Mouse (Mus musculus) cerebral cortex, adult 2 months (tissue): ENCODE results near the gene Glipr2.

Experiments
- WGBS: fragments of 180-500 bp; shearing (Covaris S2); methylation state at CpG from one replicate; pipeline ENCODE4 v1.1.7; 2018; 5-methylcytosine and 5-hydroxymethylcytosine counted together

The Glipr2 gene

DNA sequence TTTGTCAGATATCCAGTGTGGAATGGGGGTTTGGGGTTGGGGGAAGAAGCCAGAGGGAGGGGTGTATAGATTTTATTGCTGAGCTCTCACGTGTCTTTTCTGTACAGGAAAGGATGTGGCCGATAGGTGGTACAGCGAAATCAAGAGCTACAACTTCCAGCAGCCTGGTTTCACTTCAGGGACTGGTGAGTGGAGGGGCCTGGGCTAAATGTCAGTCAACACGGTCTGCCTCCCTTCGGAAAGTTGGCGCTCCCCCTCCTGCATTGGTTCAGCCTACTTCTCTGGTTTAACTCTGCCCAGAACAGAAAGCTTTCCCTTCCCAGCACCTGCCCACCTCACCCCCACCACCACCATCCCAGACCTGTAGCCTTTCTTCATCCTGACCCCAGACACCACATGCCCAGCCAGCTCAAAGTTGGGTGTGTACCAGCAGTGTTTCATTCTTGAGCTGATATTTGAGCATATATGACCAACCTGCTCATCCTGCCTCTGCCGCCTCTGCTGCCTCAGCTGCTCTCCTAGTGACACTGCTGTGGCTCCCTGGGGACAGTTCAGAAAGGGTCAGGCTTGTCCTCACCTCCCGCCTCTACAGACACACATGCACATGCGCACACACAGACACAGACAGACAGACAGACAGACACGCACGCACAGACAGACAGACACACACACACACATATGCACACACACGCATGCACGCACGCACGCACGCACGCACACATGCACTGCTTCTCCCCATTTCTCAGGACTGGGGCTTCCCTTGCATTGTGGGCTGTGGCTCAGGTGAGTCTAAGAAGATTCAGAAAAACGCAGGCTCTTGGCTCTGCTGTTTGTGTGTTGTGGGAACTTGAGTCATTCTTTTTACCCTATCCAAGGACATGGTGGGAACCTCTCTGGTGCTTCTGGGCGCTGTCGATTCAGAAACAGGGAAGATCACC, 13.5 kb downstream of the Glipr2 start:
- 94% methylated on average over 20 of the region's 20 CpGs for WGBS

DNA sequence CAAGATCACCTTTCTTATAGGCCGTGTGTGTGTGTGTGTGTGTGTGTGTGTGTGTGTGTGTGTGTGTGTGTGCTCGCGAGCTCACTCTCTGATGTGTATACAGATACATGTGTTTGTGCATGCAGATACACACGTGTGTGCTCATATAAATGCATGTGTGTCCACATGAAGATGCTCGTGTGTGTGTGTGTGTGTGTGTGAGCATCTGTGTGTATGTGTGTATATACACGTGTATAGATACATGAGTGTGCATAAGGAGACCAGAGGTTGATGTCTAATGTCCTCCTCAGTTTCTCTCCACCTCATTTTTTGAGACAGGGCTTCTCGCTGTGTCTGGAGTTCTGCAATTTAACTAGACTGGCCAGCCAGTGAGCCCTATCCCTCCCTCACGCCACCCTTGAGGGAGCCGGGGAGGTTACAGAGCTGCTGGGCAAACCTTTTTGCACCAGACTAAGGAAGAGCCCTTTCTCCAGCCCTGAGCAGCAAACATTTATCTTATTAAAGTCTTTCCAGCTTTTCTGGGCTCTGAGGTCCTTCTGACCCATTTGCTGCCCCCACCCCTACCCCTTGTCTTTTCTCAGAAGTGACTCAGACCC, 14.4 kb downstream of the Glipr2 start:
- 78% methylated on average over 9 of the region's 9 CpGs for WGBS

DNA sequence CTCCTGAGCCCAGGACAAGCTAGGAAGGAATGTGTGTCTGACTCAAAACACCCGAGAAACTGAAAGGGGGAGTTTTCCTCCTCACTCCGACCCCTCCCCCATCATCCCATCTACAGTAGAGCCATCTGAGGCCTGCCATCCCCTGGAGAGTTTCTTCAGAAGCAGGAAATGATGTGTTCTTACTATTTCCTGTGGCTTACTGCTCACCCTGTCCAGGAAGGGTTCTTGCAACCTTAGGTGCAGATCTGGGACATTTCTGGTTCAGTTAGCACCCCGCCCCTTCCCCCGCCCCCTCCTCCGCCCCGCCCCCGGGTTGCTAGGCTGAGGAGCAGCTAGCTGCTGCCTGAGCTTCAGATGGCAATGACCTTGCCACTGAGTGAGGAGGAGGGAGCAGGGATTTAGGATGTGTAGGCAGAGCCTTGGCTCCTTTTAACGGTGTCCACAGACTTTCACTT, 15.0 kb downstream of the Glipr2 start:
- WGBS: 9% methylated on average over 8 of the region's 8 CpGs

DNA sequence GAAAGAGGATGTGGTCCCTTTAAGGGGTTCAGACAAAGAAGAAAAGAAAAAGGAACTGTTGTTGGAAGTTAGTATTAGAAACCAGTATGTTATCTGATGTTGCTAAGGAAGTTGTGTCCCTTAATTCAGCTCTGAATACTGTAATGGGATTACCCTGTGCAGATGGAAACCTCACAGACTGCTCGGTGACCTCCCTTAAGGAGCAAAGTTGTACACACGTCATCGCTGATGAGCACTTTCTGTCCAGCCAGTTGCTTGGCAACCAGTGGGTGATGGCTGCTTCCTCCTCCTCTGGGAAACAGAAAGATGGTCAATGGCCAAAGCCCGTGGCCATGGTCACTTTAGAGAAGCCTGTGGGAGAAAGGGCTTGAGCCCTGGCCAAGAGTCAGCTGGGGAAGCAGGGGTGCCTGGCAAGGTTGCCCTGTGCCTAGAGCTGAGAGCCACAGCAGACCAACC, 16.4 kb downstream of the Glipr2 start:
- 53% methylated on average over 4 of the region's 4 CpGs for WGBS

DNA sequence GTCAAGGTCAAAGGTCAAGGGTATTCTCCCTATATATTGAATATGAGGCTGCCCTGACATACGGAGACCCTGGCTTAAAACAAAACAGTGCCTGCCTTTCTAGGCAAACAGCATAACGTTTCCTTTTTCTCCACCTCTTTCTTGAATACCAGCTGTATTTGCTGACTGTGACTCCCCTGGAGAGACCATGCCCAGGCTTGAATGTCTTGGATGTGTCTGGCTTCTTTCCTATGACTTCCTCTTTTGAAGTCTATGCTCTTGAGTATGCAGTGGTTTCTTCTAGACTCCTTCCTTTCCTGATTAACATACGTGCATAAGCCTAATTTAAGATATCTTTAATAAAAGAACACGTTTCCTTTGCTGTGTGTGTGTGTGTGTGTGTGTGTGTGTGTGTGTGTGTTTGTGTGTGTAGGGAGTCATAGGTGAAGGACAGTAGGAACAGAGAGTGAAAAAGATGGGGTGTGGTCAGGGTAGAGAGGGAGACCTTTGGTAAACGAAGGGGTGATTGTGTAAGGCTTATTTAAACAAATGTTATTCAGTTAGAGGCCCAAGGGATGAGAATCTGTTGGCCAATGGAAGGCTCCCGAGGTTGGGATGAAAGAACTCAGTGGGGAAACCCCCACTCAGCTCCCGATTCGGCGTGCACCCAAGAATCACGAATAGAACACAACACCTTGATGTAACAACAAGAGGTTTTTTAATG, 17.9 kb downstream of the Glipr2 start:
- 87% methylated on average over 10 of the region's 10 CpGs for WGBS

DNA sequence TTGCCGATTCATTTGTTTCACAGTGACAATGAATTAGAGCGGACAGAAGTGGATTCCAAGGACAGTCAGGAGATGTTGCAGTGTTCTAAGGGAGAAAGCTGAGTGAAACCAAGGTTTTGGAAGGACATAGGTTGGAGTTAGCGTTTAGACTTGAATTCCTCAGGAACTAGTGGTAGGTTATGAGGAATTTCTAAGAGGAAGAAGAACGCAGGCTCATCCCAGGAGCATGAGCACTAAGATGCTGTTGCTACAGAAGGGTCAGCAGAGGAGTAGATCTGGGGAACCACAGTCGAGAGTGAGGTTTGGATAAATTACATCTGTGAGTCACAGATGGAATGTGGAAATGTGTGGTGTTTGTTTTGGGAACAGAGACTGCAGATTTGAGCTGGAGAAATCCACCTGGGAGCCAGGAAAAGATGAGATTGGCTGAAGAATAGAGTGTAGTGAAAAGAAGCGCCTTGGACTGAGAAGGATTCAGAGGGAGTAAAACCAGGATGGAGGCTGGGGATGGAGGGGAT, 19.1 kb downstream of the Glipr2 start:
- WGBS: 81% methylated on average over 6 of the region's 6 CpGs

DNA sequence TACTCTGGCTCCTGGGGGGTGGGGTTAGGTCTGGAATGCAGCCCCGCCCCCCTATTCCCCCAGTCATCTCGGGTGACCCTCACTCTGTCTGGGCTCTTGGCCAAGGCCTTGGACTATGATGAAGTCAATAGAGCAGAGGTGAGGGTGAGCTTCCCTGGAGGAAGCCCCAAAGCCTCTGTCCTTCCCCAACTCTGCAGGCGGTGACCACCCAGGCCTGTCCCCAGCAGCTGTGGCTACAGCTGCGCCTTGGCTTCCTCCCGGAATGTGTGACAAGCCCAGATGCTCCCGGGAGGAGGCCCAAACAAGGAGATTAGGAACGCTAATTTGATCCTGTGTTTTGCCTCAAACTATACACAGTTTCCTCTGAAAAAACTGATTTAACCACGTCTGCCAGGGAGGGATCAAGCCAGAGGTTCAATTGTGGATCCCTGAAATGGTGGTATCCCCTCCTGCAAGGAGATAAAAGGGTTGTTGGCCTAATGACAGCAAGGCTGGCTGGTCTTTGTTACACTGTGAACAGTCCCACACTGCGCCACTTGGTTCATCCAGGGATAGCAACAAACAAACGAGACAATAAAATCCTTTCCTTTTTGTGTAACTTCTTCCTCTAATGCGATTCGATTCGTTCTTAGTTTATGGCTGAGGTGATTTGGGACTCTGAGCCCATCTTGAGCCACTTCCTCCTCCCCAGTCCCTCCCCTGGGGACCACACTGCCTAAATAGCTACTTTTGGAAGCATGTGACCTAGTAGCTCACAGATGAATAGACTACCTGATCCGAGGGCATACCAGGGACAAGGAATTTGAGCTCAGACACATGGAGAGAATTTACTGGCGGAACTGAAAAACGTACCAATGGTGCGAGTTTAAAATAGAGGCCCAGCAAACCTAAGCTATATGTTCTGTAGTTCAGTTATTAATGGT, 21.6 kb downstream of the Glipr2 start:
- WGBS: 46% methylated on average over 17 of the region's 17 CpGs

DNA sequence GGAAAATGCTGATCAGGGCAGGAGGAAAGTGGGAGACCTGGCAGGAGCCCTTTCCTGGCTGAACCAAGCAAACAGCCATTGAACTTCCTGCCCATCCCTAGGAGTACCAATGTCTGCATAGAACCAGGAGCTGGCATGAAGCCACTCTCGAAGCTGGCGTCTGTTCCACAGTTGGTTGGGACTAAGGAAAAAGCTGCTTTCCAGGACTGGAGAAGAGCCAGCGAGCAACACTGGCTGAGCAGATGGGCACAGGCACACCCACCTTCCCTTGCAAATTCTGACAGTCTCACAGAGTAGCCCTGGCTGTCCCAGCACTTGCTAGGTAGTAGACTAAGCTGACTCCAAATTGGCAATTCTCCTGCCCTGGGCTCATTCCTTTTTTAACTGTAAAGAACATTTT, 22.5 kb downstream of the Glipr2 start:
- WGBS: 10% methylated on average over 3 of the region's 3 CpGs

DNA sequence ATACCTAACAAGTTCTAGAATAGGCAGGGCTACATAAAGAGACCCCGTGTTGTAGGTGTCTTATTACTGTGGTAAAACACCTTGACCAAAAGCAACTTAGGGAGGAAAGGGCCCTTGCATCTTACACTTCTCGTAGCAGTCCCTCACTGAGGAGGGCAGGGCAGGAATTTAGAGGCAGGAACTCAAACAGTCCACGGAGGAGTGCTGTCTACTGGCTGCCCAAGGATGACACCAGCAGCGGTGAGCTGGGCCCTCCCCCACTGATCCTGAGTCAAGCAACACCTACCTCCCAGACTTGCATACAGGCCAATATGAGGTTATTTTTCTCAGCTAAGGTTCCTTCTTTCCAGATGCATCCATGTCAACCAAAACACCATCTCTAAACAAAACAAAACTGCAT, 23.0 kb downstream of the Glipr2 start:
- WGBS: 63% methylated on average over 4 of the region's 4 CpGs

DNA sequence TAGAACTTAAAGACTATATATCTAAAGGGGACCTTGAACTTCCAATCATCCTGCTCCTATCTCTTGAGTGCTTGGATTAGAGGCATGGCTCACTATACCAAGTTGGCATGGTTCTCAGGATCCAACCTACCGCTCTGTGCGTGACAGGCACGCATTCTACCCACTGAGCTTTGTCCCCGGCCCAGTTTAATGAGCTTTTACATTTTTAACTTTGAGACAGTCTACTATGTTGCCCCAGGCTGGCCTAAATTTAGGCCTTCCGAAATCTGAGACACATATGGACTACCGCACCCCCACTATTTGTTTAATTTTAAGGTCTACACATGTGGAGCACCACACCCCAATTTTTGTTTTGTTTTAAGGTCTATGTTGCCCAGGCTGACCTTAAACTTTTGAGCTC, 23.6 kb downstream of the Glipr2 start:
- WGBS: 88% methylated on average over 6 of the region's 6 CpGs

DNA sequence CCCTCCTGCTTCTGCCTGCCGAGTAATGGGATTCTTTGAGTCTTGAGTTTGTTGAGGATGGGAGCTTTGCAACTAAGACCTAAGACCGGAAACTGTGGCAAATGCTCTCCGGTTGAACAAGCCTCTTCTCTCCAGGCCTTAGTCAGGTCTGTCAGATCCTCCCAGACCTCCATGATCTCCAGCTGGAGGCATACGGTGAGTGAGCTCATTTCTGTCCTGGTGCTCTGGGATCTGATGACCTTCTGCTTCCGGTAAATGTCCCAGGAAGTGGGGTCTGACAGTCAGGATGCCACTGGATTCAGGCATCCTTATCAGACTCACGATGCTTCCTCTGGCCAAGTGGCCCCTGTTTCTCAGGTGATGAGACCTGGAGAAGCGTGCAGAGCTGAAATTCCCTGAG, 24.1 kb downstream of the Glipr2 start:
- 94% methylated on average over 7 of the region's 7 CpGs for WGBS

DNA sequence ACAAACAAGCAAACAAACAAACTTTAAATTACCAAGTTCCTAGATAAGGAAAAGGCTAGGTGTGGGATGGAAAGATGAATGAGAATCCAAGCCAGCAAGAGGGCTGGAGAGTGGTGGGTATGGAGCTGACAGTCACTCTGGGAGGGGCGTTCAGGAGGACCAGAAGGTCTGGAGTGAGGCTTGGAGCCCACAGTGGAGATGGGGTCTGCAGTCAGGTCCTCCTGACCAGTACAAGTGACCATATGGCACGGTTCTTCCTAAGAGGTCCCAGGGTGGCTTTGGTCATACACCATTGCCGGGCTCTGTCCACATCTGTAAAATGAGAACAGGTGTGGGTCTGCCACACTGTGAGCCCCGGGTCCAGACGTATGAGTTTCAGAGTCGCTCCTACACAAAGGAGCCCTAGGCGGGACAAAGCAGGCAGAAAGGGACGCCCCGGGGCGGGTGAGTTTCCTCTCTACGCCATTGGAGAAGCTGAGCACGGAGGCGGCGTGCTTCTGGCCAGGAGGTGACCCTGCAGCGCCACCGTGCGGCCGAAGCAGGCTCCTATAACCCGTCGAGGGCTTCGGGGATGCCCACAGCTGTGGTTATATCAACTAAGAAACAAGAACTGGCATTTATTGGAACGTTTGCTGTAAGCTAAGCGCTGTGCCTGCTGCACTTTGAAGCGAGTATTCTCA, 25.0 kb downstream of the Glipr2 start:
- WGBS: 3% methylated on average over 24 of the region's 24 CpGs

DNA sequence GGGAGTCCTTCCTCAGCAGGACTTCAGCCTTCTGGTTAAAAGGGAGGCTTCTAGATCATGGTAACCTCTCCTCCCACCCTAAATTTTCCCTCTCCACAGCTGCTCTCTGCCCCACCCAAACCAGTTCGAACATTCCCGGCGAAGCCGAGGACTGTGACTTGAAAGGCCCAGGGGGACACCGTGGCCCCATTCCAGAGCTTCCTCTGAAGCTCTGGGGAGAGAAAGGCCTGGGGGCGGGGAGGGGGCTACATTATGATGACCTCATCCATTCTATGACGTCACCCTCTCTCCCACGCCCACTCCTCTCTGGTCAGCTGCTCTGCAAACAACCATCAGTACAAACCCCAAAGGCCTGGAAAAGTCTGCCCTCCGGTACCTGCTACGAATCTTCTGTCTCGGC, 26.0 kb downstream of the Glipr2 start, which contains the start of gene Ccin:
Ccin (plus strand) TSS at position 303 of the 400 bp plus-strand sequence.
- WGBS: 78% methylated on average over 11 of the region's 11 CpGs

DNA sequence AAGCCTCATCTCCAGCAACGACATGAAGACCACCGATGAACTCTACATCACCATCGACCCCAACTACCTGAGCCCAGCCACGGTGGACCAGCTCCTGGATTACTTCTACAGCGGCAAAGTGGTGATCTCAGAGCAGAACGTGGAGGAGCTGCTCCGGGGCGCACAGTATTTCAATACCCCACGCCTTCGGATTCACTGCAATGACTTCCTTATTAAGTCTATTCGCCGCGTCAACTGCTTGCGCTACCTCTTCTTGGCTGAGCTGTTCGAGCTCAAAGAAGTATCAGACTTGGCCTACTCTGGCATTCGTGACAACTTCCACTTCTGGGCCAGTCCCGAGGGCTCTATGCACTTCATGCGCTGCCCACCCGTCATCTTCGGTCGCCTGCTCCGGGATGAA, 26.6 kb downstream of the Glipr2 start:
- 92% methylated on average over 22 of the region's 22 CpGs for WGBS

DNA sequence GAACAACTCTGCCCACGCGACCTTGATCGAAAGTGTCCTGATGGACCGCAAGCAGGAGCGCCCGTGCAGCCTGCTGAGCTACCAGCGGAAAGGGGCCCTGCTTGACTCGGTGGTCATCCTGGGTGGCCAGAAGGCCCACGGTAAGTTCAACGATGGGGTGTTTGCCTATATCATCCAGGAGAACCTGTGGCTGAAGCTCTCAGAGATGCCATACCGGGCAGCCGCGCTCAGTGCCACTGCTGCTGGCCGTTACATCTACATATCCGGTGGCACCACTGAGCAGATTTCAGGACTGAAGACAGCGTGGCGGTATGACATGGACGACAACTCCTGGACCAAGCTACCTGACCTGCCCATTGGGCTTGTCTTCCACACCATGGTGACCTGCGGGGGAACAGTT, 27.1 kb downstream of the Glipr2 start:
- 95% methylated on average over 19 of the region's 19 CpGs for WGBS

DNA sequence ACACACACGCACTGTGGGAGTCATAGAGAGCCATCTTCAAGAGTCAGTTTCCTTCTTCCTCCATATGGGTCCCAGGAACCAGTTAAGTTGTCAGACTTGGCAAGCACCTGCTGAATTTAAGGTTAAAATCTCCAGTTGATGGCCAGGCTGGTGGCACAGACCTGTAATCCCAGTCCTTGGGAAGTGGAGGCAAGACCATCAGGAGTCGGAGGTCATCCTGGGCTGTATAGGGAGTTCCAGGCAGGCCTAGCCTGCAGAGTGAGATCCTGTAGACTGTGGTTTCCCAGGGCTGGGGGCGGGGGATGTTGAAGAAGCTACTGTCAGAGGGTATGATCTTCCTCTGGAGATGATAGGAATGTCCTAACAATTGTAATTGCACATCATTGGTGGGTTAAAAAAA, 31.8 kb downstream of the Glipr2 start:
- 95% methylated on average over 3 of the region's 3 CpGs for WGBS

DNA sequence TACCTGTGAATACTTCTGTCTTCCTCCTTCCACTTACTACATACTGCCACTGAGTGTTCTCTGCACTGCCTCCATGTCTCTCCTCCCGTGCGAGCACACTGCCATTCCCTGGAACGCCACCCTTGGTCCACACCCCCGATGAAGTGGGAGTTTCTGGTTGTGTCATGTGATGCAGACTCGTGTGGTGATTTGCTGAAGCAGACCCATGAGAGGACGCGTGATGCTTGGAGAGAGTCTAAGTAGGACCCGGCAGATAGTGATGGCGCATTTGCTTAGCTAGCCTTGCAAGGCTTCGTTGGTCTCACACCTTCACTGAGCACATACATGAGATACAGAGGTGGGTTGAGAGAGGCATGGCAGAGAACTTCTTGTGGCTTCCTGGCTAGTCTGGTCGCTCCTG, 35.9 kb downstream of the Glipr2 start:
- 94% methylated on average over 11 of the region's 11 CpGs for WGBS

DNA sequence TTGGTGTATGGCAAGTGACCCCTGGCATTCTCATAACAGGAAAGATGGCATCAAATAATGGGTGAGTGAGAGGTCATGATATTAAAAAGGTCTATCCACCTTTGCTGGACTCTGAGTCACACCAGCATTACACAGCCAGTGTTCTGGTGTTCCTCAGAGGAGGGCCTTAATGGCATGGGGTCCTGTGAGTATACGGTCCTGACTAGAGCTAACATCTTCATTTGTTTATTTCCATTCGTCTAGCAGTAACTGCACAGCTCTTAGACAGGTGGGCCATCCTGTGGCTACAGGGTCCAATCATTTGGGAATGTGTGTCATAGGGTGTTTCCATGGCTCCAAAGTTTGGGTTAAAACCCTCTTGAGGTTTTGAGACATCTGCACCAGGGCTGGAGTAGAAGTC, 37.1 kb downstream of the Glipr2 start:
- WGBS: 86% methylated on average over 2 of the region's 2 CpGs

DNA sequence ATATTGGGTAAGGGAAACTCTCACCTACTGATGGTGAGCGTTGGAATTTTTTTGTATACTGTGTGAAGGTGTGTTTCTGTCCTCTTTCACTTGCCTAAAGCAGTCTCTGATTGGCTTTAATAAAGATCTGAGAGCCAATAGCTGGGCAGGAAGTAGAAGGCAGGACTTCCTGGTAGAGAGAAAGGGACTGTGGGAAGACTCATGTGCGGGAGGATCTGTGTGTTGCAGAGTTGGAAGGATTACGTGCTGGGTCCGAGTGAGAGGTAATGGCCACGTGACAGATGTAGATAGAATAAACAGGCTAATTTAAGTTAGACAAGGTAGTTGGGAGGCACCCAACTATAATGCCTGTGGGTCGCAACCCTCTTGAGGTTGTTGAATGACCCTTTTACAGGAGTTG, 46.4 kb downstream of the Glipr2 start:
- WGBS: 89% methylated on average over 6 of the region's 6 CpGs

DNA sequence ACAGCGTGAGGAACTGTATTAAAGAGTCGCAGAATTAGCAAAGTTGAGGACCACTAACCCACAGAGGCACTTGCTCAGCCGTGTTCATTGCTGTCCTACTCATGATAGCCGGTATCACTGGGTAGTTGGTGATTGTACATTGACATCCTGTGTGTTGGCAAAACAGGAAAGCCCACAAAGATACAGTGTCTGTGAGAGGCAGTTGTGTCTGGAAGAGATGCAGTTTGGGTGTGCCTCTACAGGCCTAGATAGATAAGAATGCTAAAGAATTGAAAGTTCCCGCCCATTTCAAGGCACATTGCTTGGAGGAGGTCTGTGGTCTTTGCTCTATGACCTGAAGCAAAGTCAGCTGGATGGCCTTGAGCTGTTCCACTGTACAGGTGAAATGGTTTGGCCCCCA, 46.9 kb downstream of the Glipr2 start, which contains the start of gene Clta:
Clta (plus strand) TSS at position 327 of the 400 bp plus-strand sequence.
- 88% methylated on average over 5 of the region's 5 CpGs for WGBS
